Mouse (Mus musculus) embryonic facial prominence, embryonic 10.5 days (tissue): ENCODE measurements around the gene Med13l. TPM values are rescaled to one million over a fixed set of nuclear protein-coding genes. Genes with fewer than 3 reads are reported as not detected.

ENCODE experiments used
- DNase-seq: peaks from one replicate; pipeline ENCODE4 v3.0.0-alpha.2; 2017; ENCODE audit warnings: low spot score
- H3K27ac ChIP-seq: fragments of 300-500 bp; sonication (generic); replicated peaks from 2 replicates; pipeline ENCODE4 v1.5.1; 2016; ENCODE audit warnings: mild to moderate bottlenecking
- H3K27me3 ChIP-seq: fragments of 300-500 bp; sonication (generic); replicated peaks from 2 replicates; pipeline ENCODE4 v1.6.1; 2016; ENCODE audit warnings: low read depth, mild to moderate bottlenecking; ENCODE audit not compliant: poor library complexity, severe bottlenecking
- H3K36me3 ChIP-seq: fragments of 300-500 bp; sonication (generic); replicated peaks from 2 replicates; pipeline ENCODE4 v1.6.1; 2016; ENCODE audit warnings: mild to moderate bottlenecking, moderate library complexity
- H3K4me1 ChIP-seq: fragments of 300-500 bp; sonication (generic); 2 replicates; pipeline ENCODE4 v1.6.1; 2016
- H3K4me3 ChIP-seq: fragments of 300-500 bp; sonication (generic); 2 replicates; pipeline ENCODE4 v1.5.1; 2016; ENCODE audit warnings: mild to moderate bottlenecking, moderate library complexity
- H3K9me3 ChIP-seq: fragments of 300-500 bp; sonication (generic); 2 replicates; pipeline ENCODE4 v1.6.1; 2016; ENCODE audit warnings: mild to moderate bottlenecking
- WGBS: fragments of 180-500 bp; shearing (Covaris S2); methylation state at CpG from one replicate; pipeline ENCODE4 v1.1.7; 2016; 5-methylcytosine and 5-hydroxymethylcytosine counted together
- polyA plus RNA-seq: library from polyadenylated mRNA; unstranded; fragments of >200 nt; fragmentation: Nextera tagmentation; extraction: Ambion mirVana; gene quantifications from 2 replicates; pipeline ENCODE4 v1.2.1, GENCODE M21; 2016

The Med13l gene
- polyA plus RNA-seq, 1 experiment from 2014 or later, result 11.6 TPM

DNA sequence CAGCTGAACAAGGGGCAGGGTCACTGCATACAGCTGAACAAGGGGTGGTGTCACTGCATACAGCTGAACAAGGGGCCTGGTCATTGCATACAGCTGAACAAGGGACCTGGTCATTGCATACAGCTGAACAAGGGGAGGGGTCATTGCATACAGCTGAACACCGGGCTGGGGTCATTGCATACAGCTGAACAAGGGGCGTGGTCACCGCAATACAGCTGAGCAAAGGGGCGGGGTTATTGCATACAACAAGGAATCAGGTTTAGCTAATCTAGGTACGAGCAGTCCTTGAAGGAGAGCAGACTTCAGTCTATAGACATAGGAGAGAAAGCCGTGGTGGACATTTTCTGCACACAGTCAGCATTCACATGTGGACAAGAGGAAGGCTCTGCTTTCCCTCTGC, 215.9 kb downstream of the Med13l start:
- Histone ChIP-seq H3K27me3 (peaks cover 38% of the 10 kb centered on the region), H3K4me1 (peaks cover 6% of the 10 kb centered on the region), H3K9me3 (no peaks in the 10 kb centered on the region), H3K36me3 (no peaks in the 10 kb centered on the region), H3K27ac (no peak overlapping the region), H3K4me3 (no peak overlapping the region)
- 82% methylated on average over 6 of the region's 6 CpGs for WGBS
- DNase-seq, result no peak

GRCm38 (mm10) chr5:118781598-118781997, 221.1 kb downstream of the Med13l start:
- Histone ChIP-seq H3K4me3 (no peak overlapping the region), H3K36me3 (no peaks in the 10 kb centered on the region), H3K4me1 (no peaks in the 10 kb centered on the region), H3K27me3 (peaks cover 38% of the 10 kb centered on the region), H3K9me3 (no peaks in the 10 kb centered on the region), H3K27ac (no peak overlapping the region)
- WGBS, result 11% methylated on average over 17 of the region's 17 CpGs
- peak; percentile 80 for DNase-seq

DNA sequence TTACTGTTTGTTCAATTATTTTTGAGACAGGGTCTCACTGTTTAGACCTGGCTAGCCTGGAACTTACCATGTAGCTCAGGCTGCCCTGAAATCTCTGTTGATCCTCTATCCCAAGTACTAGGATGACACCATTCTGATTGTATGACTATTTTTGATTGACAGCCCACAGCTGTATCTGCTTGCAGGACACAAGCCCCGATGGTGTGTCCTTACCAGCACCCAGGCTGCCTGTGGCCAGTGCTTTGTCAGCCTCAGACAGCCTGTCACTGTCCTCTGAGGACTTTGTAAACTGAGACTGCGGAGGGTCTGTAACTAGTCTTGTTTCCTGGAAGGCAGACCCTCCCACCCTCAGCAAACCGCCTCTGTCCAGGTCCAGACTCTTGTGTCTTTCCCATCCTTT, 221.7 kb downstream of the Med13l start:
- H3K27me3 ChIP-seq, result peaks cover 38% of the 10 kb centered on the region
- WGBS, result 79% methylated on average over 3 of the region's 3 CpGs
- H3K4me3 ChIP-seq, result no peak overlapping the region
- H3K36me3 ChIP-seq, result no peaks in the 10 kb centered on the region
- no peak overlapping the region for H3K27ac ChIP-seq
- no peak for DNase-seq
- H3K9me3 ChIP-seq, result no peaks in the 10 kb centered on the region
- no peaks in the 10 kb centered on the region for H3K4me1 ChIP-seq

GRCm38 (mm10) chr5:118789226-118789625, 228.7 kb downstream of the Med13l start:
- Histone ChIP-seq H3K4me1 (no peaks in the 10 kb centered on the region), H3K27ac (no peak overlapping the region), H3K9me3 (no peaks in the 10 kb centered on the region), H3K27me3 (no peaks in the 10 kb centered on the region), H3K36me3 (no peaks in the 10 kb centered on the region), H3K4me3 (no peak overlapping the region)
- DNase-seq, result no peak
- 88% methylated on average over 11 of the region's 11 CpGs for WGBS

- Histone ChIP-seq H3K4me3 (no peak overlapping the region), H3K36me3 (no peaks in the 10 kb centered on the region), H3K27me3 (no peaks in the 10 kb centered on the region), H3K27ac (no peak overlapping the region), H3K4me1 (no peaks in the 10 kb centered on the region), H3K9me3 (no peaks in the 10 kb centered on the region)
- WGBS, result 81% methylated on average over 9 of the region's 9 CpGs
- no peak for DNase-seq
Observed at GRCm38 (mm10) chr5:118789776-118790175, 229.3 kb downstream of the Med13l start.

DNA sequence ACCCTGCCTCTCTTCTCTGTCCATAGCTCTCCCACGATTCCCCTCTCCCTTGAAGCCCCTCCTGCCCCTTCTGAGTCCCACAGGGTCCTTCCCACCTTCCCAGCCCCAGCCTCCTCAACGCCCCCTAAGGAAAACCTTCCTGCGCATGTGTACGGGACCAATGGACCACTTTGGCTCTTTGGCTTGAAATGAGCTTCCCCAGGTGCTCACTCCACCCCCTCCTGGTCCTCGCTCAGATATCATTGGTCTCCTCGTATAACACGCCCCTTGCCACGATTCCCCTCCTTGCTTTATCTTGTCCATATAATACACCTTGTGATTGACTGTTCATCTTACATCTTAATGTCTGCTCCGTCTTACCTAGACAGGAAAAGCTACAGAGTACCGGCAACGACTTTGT, 237.3 kb downstream of the Med13l start:
- 92% methylated on average over 11 of the region's 11 CpGs for WGBS

GRCm38 (mm10) chr5:118801592-118801991, 241.1 kb downstream of the Med13l start:
- 22% methylated on average over 5 of the region's 5 CpGs for WGBS
- Histone ChIP-seq H3K27ac (no peak overlapping the region), H3K4me1 (peaks cover 22% of the 10 kb centered on the region), H3K9me3 (no peaks in the 10 kb centered on the region), H3K36me3 (no peaks in the 10 kb centered on the region), H3K4me3 (no peak overlapping the region), H3K27me3 (no peaks in the 10 kb centered on the region)
- DNase-seq, result no peak

More for the DNA sequence above, 237.3 kb downstream of the Med13l start:
- no peak for DNase-seq
- H3K4me3 ChIP-seq, result no peak overlapping the region
- H3K36me3 ChIP-seq, result no peaks in the 10 kb centered on the region
- H3K4me1 ChIP-seq, result peaks cover 16% of the 10 kb centered on the region
- H3K27ac ChIP-seq, result no peak overlapping the region
- H3K27me3 ChIP-seq, result no peaks in the 10 kb centered on the region
- no peaks in the 10 kb centered on the region for H3K9me3 ChIP-seq

DNA sequence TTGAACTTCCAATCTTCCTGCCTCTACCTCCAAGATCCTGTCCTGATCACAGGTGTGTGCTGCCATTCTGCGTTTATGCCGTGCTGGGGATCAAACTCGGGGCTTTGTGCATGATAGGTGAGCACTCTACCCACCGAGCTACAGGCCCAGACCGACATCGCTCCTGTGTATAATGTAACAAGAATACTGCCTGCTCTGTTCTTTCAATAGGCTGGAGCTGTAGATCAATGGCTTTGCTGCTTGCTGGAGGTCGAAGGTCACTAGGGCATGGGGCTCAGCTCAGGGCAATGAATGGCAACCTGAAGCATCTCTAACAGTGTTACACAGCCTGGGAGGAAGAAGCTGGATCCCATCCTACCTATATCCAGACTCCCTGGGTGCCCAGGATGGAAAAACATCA, 241.6 kb downstream of the Med13l start:
- H3K36me3 ChIP-seq, result no peaks in the 10 kb centered on the region
- no peaks in the 10 kb centered on the region for H3K27me3 ChIP-seq
- no peak for DNase-seq
- 71% methylated on average over 7 of the region's 7 CpGs for WGBS
- no peak overlapping the region for H3K27ac ChIP-seq
- peaks cover 22% of the 10 kb centered on the region for H3K4me1 ChIP-seq
- H3K4me3 ChIP-seq, result no peak overlapping the region
- H3K9me3 ChIP-seq, result no peaks in the 10 kb centered on the region

DNA sequence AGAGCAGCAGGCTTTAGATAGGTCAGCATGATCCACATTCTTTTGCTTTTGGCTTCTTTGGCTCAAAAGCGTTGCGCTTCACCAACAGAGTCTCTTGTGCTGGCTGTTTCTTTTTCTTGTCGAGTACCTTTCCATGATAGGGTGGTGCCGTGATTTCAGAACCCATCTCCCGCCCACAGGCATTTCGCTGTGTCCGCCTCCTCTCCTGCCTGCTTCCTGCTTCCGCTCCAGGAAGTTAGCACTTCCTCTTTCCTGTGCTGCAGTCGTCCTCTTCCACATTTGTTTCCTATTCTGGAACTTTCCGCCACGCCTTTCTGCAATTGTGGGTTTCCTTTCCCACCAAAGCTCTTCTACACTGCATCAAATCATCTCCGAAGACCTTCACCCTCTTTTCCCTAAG, 248.5 kb downstream of the Med13l start:
- H3K27me3 ChIP-seq, result no peaks in the 10 kb centered on the region
- no peak overlapping the region for H3K27ac ChIP-seq
- H3K4me1 ChIP-seq, result peaks cover 21% of the 10 kb centered on the region
- no peaks in the 10 kb centered on the region for H3K36me3 ChIP-seq
- H3K9me3 ChIP-seq, result no peaks in the 10 kb centered on the region
- no peak overlapping the region for H3K4me3 ChIP-seq
- DNase-seq, result no peak
- WGBS, result 83% methylated on average over 12 of the region's 12 CpGs

DNA sequence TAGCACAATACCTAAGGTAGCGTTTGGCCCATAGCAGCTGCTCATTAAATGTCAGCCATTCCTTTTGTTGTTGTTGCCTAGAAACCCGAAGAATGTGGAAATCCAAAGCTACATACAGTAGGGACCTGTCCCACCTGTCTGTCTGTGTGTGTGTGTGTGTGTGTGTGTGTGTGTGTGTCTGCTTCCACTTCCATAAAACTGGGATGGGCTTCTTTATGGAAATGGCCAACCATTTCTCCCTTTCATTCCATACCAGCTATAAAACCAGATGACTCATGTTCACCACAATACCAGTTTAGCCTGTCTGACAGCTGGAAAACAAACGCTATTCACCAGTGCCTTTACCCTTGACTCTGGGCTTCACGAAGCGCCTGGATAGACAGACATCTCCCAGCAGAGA, 249.1 kb downstream of the Med13l start:
- Histone ChIP-seq H3K9me3 (no peaks in the 10 kb centered on the region), H3K27ac (no peak overlapping the region), H3K4me1 (peaks cover 26% of the 10 kb centered on the region), H3K4me3 (no peak overlapping the region), H3K36me3 (no peaks in the 10 kb centered on the region), H3K27me3 (no peaks in the 10 kb centered on the region)
- no peak for DNase-seq
- 85% methylated on average over 5 of the region's 5 CpGs for WGBS

DNA sequence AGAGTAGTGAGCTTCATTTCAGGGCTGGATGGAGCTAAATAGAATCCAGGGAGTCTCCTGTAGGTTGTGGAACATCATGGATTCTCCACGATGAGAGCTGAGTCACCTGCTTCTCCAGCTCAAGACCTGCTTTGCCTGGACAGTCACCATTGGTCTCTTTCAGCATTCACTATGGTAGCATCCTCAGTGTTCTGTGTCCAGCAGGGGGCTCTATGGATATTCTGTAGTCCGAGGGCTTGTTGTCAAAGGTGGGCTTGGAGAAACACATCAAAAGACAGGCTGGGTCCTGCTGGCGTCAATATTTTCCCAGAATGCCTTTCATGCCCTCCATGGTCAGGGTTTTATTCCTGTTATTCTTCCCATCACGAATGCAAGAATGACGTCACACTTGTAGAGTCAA, 251.2 kb downstream of the Med13l start:
- peaks cover 26% of the 10 kb centered on the region for H3K4me1 ChIP-seq
- 54% methylated on average over 5 of the region's 5 CpGs for WGBS
- H3K4me3 ChIP-seq, result no peak overlapping the region
- no peak overlapping the region for H3K27ac ChIP-seq
- no peaks in the 10 kb centered on the region for H3K9me3 ChIP-seq
- H3K36me3 ChIP-seq, result no peaks in the 10 kb centered on the region
- H3K27me3 ChIP-seq, result no peaks in the 10 kb centered on the region
- peak; percentile 32 for DNase-seq

DNA sequence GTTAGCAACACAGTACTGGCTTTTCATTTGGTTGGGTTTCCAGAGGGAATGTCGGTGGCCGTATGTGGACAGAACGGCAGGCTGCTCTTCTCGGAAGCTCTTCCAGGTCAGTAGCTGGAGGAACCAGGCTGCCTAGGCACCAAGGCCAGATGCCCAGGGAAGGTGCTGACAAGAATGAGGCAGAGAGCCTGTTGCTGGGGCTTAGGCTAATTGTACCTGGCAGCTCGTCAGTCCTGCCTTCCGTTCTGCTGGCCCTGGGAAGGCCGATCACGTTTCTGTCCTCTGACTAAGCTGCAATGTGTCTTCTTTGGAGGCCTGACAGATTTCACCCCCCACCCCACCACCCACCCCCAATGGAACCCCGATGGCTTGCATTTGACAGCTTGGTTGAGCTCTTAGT, 251.9 kb downstream of the Med13l start:
- 59% methylated on average over 9 of the region's 9 CpGs for WGBS
- H3K27me3 ChIP-seq, result no peaks in the 10 kb centered on the region
- H3K4me1 ChIP-seq, result peaks cover 26% of the 10 kb centered on the region
- H3K36me3 ChIP-seq, result no peaks in the 10 kb centered on the region
- H3K9me3 ChIP-seq, result no peaks in the 10 kb centered on the region
- no peak overlapping the region for H3K27ac ChIP-seq
- no peak overlapping the region for H3K4me3 ChIP-seq
- DNase-seq, result peak; percentile 43

DNA sequence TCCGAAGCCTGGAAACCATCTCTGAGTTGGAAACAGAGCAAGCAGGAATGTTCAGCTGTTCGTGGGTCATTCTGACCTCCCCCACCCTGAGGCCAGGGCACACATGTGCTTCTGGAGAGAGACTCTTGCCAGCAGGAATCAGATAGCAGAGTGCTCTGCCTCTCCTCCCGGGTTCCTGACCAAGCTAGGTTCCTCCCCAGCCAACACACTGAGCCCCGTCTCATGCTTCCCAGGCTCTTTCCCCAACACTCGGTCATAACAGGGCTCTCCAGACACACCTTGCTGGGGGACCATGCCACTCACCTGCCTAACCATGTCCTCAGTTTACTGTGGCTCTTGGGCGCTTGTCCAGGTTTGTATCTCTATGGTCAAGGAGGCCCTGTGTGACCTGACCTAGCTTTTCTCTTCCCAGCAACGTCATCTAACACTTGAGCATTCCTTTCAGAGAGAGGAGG, 252.5 kb downstream of the Med13l start:
- no peak overlapping the region for H3K4me3 ChIP-seq
- 55% methylated on average over 7 of the region's 7 CpGs for WGBS
- no peaks in the 10 kb centered on the region for H3K36me3 ChIP-seq
- H3K27ac ChIP-seq, result no peak overlapping the region
- no peaks in the 10 kb centered on the region for H3K27me3 ChIP-seq
- no peak for DNase-seq
- no peaks in the 10 kb centered on the region for H3K9me3 ChIP-seq
- peaks cover 26% of the 10 kb centered on the region for H3K4me1 ChIP-seq

DNA sequence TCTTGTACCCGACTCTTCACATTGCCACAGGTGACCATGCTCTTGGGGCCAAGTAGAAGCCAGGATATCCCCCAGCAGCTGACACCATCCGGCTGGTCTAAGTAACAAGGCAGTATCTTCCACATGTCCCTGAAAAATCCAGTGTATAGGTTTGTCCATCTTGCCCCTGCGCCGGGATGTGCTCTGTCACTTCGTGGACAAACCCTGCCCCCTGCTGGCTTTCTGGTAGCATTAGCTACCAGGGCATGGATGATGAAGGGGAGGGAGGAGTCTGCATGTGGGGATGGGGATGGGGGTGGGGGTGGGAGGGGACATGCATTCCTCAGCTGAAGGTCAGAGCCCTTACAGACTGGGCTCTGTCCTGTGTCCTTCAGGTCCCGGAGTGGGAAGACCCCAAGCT, 253.6 kb downstream of the Med13l start:
- no peak overlapping the region for H3K27ac ChIP-seq
- H3K9me3 ChIP-seq, result no peaks in the 10 kb centered on the region
- H3K4me1 ChIP-seq, result peaks cover 32% of the 10 kb centered on the region
- DNase-seq, result peak; percentile 74
- H3K27me3 ChIP-seq, result no peaks in the 10 kb centered on the region
- WGBS, result 54% methylated on average over 6 of the region's 6 CpGs
- H3K36me3 ChIP-seq, result no peaks in the 10 kb centered on the region
- H3K4me3 ChIP-seq, result no peak overlapping the region
